Mouse (Mus musculus): ENCODE results near the gene Arrdc2.

DNA sequence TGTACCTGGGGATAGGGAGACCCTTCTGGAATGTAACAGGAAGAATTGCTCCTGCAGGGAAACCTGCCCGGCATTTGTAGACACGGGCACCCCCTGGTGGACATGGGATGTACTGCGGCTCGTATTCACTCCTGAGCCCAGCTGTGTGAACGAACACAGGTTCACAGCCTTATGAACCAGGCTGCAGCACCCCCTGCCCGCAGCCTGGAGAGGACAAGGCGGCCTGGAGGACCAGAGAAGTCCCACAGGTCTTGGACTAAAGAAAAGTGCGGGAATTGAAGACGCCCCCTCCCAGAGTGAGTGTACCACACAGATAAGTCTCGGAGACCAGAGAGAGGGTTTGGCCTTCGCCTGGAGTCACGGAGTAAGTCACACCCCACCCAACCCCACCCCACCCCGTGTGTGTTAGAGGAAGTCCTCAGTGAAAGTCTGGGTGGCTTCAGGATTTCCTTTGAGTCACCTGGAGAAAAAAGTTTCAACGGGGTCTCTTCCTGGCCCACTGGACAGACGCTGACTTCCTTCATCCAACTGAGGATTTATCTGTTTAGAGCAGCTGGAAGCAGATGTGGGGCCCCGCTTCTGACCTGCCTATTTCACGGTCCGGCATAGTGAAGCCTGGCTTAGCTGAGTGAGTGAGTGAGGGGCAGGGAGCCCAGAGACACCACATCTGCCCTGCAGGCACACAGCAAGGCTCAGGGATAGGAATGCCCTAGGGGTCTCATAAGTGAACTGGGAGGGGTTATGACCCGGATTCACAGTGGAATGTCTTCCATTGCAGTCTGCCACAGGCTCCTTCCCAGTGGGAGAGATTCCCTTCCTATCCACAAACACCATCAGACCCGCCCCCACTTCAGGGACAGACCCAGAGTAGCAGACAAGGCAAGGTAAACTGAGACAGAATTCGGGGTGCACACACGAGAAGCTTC, 1.9 kb upstream of the Arrdc2 start:
- peak; percentile 95 for TF ChIP-seq CTCF (IDR thresholded peaks at IDR 0.05; ENCODE audit: low read depth, low read length)
- TF ChIP-seq POLR2A (IDR thresholded peaks at IDR 0.05; ENCODE audit: extremely low read depth, insufficient read depth, low read length), result no peak

All from liver, adult 2 months (tissue).